Mouse (Mus musculus) small intestine, adult 2 months (tissue): ENCODE measurements around the gene Ppa1. TPM values are rescaled to one million over a fixed set of nuclear protein-coding genes. Genes with fewer than 3 reads are reported as not detected.

Source experiments
- H3K27ac ChIP-seq: fragments of 200-500 bp; 2 replicates; pipeline ENCODE4 v1.5.1; 2012; ENCODE audit warnings: low read depth, low read length, control low read depth, inconsistent platforms; ENCODE audit not compliant: insufficient read depth
- H3K27me3 ChIP-seq: fragments of 200-500 bp; 2 replicates; pipeline ENCODE4 v1.6.1; 2012; ENCODE audit warnings: mild to moderate bottlenecking, moderate library complexity, low read length, inconsistent platforms; ENCODE audit not compliant: control insufficient read depth, insufficient read depth
- H3K36me3 ChIP-seq: fragments of 200-500 bp; 2 replicates; pipeline ENCODE4 v1.6.1; 2012; ENCODE audit warnings: mild to moderate bottlenecking, low read length, control low read depth, inconsistent platforms; ENCODE audit not compliant: control insufficient read depth, insufficient read depth
- H3K4me1 ChIP-seq: fragments of 200-500 bp; 2 replicates; pipeline ENCODE4 v1.6.1; 2012; ENCODE audit warnings: low read length, inconsistent platforms, mixed read lengths; ENCODE audit not compliant: control insufficient read depth, insufficient read depth, insufficient read length
- H3K4me3 ChIP-seq: fragments of 200-500 bp; 2 replicates; pipeline ENCODE4 v1.5.1; 2012; ENCODE audit warnings: low read depth, mild to moderate bottlenecking, control low read depth, inconsistent platforms, low read length, moderate library complexity
- CTCF ChIP-seq: fragments of 200-500 bp; IDR thresholded peaks from 2 replicates; pipeline ENCODE4 v1.5.1; 2012; ENCODE audit warnings: low read depth, mild to moderate bottlenecking, control low read depth, inconsistent platforms, low read length, moderate library complexity, mixed read lengths; ENCODE audit not compliant: insufficient replicate concordance, insufficient read length; ENCODE audit errors: extremely low read depth
- POLR2A ChIP-seq: fragments of 200-500 bp; IDR thresholded peaks from 2 replicates; pipeline ENCODE4 v1.6.1; 2012; ENCODE audit warnings: low read depth, mild to moderate bottlenecking, control low read depth, inconsistent platforms, low read length, moderate library complexity
- WGBS: fragments of 180-500 bp; shearing (Covaris S2); methylation state at CpG from one replicate; pipeline ENCODE4 v1.1.7; 2018; 5-methylcytosine and 5-hydroxymethylcytosine counted together
- polyA plus RNA-seq: library from polyadenylated mRNA; depleted of rRNA; stranded (reverse); fragments of >200 nt; gene quantifications from 2 replicates; pipeline ENCODE4 v1.2.3, GENCODE M21; 2012

Ppa1 gene
- polyA plus RNA-seq, 1 experiment: 55.3 TPM

DNA sequence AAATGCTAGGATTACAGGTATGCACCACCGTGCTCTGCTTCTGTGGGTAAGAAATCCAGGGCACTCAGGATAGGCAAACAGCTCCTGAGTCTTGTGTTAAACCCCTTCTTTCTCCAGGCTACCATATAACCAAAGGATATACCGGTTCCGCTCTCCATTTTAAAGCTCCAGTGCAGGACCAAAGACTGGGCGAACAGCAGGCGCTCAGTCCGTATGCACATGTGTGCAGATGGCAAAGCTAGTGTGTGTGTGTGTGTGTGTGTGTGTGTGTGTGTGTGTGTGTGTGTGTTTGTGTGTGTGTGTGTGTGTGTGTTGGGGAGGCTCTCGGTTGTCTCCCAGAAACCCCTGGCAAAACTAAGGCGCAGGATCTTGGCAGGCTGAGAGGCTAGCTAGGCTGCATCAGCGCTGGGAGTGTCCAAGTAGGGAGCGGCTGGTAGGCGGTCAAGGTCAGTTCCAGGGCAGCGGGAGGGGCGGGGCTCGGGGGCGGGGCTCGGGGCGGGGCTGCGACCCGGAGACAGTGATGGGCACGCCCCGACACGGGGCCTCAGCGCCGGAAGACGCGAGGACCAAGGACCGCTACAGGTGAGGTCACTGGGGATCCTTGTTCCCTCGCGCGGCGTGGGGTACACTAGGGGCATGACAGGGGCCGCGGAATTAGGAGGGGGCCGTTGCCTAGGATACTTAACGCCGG lies 66.6 kb downstream of the Ppa1 start, which contains the start of gene Aifm2:
Gene Aifm2 (plus strand): TSS at position 493 of the 691 bp plus-strand sequence.
- Histone ChIP-seq H3K27ac (peak within 1 kb of the TSS; percentile 39), H3K4me3 (peak within 1 kb of the TSS; percentile 85), H3K36me3 (no peaks in the 10 kb centered on the region), H3K27me3 (no peaks in the 10 kb centered on the region), H3K4me1 (peaks cover 10% of the 10 kb centered on the region)
- 7% methylated on average over 34 of the region's 36 CpGs for WGBS
- TF ChIP-seq POLR2A: no peak
- no peak for TF ChIP-seq CTCF

DNA sequence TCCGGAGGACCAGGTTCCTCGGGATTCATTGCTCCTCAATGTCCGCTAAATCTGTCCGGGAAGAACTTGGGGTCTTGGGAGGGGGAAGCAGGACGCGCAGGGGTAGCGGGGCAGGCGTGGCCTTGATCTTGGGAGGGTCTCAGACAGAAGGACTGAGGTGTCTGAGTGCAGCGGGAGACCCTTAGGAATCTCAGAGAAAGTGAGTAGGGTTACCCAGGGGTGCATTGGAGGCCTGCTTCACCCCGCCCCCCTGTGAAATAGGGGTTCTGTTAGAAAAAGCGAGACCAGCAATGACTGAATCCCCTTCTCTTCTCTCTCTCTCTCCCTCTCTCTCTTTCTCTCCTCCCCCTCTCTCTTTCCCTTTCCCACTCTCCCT lies 67.1 kb downstream of the Ppa1 start:
- no peaks in the 10 kb centered on the region for H3K36me3 ChIP-seq
- no peaks in the 10 kb centered on the region for H3K27me3 ChIP-seq
- WGBS: 3% methylated on average over 11 of the region's 11 CpGs
- no peak for TF ChIP-seq CTCF
- TF ChIP-seq POLR2A: no peak
- no peak overlapping the region for H3K27ac ChIP-seq
- peak overlapping the region; percentile 85 for H3K4me3 ChIP-seq
- peaks cover 10% of the 10 kb centered on the region for H3K4me1 ChIP-seq

DNA sequence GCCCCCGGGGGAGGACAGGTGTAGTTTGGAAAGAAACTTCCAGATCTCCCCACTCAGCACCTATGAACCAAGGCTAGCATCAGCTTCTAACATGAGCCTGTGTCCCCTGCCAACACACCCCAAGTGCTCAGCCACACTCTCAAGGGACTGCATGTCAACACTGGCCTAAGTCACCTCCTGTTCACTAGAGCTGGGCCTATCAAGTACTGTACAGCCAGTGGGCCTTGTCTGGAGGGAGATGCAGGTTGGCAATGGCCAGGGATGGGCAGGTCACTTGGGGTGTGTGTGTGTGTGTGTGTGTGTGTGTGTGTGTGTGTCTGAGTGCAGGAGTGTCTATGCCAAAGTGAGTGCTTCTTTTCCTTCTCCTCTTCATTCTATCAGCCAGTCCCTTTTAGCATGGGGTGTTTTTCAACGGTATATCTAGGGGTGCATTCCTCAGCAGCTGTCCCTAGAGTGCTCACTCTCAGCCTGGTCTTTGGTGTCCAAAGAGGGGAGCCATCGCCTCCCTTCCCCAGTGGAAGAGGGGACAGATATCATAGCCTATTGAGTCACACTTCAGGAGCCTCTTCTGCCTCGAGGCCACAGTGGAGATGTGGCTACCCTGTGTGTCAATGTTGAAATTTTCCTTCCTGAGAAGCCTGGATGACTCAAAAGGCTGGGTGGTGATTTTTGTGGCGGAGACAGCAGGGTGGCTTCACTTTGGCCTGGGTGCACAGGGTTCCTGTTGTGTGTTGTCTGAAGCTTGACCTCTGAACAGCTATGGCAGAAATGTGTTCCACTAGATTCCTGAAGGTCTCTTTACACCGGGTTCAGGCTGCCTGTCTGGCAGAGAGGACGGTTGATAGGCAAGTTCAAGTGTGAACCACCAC lies 67.9 kb downstream of the Ppa1 start:
- Histone ChIP-seq H3K4me1 (peaks cover 10% of the 10 kb centered on the region), H3K4me3 (0 out of 2 replicates have a peak overlapping the region, but pooled peaks have one; percentile 85), H3K36me3 (no peaks in the 10 kb centered on the region), H3K27me3 (no peaks in the 10 kb centered on the region), H3K27ac (no peak overlapping the region)
- WGBS: 78% methylated on average over 7 of the region's 7 CpGs
- TF ChIP-seq POLR2A (no peak), CTCF (no peak)

DNA sequence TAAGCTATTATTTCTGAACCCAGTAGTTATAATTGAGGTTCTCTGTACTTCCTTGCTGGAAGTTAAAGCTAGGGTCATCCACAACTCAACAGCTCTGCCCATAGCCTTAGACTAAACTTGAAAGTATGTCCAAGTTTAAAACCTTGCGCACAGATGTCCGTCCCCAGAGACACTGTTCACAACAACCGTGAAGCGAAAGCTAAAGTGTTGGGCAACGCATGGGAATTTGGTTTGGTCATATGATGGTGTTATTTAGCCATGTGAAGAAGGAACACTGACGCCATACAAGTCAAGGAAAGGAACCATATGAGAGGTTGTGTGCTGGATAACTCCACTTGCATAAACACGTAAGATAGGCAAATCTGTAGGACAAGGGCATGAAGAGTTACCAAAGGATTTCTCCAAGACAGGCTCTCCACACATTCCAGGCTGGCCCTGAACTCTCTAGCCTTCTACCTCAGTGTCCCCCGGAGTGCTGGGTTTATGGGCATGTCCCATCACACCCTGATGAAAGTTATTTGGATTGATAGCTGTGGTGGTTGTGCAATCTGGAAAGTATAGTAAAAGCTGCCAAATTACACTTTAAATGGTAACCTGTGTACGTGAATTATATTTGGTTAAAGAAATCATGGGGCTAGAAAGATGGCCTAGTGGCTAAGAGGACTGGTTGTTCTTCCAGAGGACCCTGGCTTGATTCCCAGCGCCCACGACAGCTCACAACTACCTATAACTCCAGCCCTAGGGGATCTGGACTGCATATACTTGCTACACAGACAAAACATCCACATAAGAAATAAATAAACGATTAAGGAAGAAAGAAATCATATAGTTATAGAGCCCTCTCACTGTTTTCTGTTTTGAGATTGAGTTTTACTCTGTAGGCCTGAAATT lies 69.3 kb downstream of the Ppa1 start:
- Histone ChIP-seq H3K4me1 (peaks cover 14% of the 10 kb centered on the region), H3K27ac (no peak overlapping the region)

DNA sequence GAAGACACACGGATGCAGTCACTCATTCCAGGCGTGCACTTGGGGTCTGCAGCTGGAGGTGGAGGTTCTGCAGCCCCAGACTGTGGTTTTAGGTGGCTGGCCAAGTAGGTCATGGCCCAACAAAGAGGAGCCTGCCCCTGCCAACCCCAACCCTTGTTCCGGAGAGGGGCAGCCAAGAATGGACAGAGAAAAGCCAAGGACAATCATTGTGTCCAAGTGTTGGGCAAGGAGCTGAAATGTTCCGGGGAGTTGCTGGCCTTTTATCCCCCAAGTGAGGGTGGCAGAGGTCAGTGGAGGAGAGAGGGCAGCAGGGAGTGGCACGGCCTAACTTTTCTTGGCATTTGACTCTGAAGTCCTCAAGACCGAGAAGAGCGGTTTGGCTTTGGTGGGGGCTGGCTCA lies 72.0 kb downstream of the Ppa1 start:
- WGBS: 90% methylated on average over 7 of the region's 7 CpGs
- no peak overlapping the region for H3K27ac ChIP-seq
- TF ChIP-seq CTCF (no peak), POLR2A (no peak)
- H3K27me3 ChIP-seq: no peaks in the 10 kb centered on the region
- H3K36me3 ChIP-seq: no peaks in the 10 kb centered on the region
- no peak overlapping the region for H3K4me3 ChIP-seq
- H3K4me1 ChIP-seq: peaks cover 6% of the 10 kb centered on the region

More for the DNA sequence above, 69.3 kb downstream of the Ppa1 start:
- Histone ChIP-seq H3K36me3 (no peaks in the 10 kb centered on the region), H3K27me3 (no peaks in the 10 kb centered on the region), H3K4me3 (no peak overlapping the region)
- TF ChIP-seq POLR2A (no peak), CTCF (no peak)
- 91% methylated on average over 12 of the region's 12 CpGs for WGBS

DNA sequence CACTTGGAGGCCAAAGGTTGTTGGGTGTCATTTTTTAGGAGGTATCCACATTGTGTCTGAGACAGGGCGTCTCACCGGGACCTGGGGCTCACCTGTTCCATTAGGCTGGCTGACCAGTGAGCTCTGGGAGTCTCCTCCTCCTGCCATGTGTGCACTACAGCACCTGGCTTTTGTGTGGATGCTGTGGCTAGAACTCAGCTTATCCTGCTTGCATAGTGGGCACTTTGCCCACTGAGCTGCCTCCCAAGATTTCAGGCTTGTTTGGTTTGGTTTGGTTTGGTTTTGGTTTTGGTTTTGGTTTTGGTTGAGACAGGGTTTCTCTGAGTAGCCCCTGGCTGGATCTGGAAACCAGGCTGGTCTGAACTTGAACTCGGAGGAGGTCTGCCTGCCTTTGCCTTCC lies 73.9 kb downstream of the Ppa1 start:
- Histone ChIP-seq H3K27ac (no peak overlapping the region), H3K4me1 (peaks cover 5% of the 10 kb centered on the region), H3K36me3 (peaks cover 2% of the 10 kb centered on the region; the same call in 1 of the 2 replicates), H3K4me3 (peak overlapping the region; percentile 41; the same call in 1 of the 2 replicates), H3K27me3 (no peaks in the 10 kb centered on the region)
- TF ChIP-seq CTCF: no peak
- no peak for TF ChIP-seq POLR2A
- 32% methylated on average over 3 of the region's 3 CpGs for WGBS
